Mouse (Mus musculus) neural tube, embryonic 14.5 days (tissue): ENCODE measurements around the gene Atoh8. TPM values are rescaled to one million over a fixed set of nuclear protein-coding genes. Genes with fewer than 3 reads are reported as not detected.

Source experiments
- ATAC-seq: fragments of 200-750 bp; cut with Nextera tagmentation; 2 replicates; pipeline ENCODE4 v1.8.0; 2017; ENCODE audit warnings: low read depth, mild to moderate bottlenecking, moderate TSS enrichment, moderate library complexity
- H3K27ac ChIP-seq: fragments of 300-500 bp; sonication (generic); 2 replicates; pipeline ENCODE4 v1.5.1; 2014; ENCODE audit warnings: low read depth, mild to moderate bottlenecking, control low read depth, low read length, moderate library complexity, mixed read lengths
- H3K27me3 ChIP-seq: fragments of 300-500 bp; sonication (generic); 2 replicates; pipeline ENCODE4 v1.6.1; 2014; ENCODE audit warnings: low read length; ENCODE audit not compliant: control insufficient read depth, insufficient read depth
- H3K36me3 ChIP-seq: fragments of 300-500 bp; sonication (generic); 2 replicates; pipeline ENCODE4 v1.6.1; 2014; ENCODE audit warnings: low read length, mixed read lengths; ENCODE audit not compliant: control insufficient read depth, insufficient read depth
- H3K4me1 ChIP-seq: fragments of 300-500 bp; sonication (generic); 2 replicates; pipeline ENCODE4 v1.6.1; 2014; ENCODE audit warnings: low read length; ENCODE audit not compliant: control insufficient read depth, insufficient read depth
- H3K4me2 ChIP-seq: fragments of 300-500 bp; sonication (generic); 2 replicates; pipeline ENCODE4 v1.6.1; 2014; ENCODE audit warnings: mild to moderate bottlenecking, low read depth, low read length, control low read depth
- H3K4me3 ChIP-seq: fragments of 300-500 bp; sonication (generic); 2 replicates; pipeline ENCODE4 v1.5.1; 2014; ENCODE audit warnings: low read depth, low read length, control low read depth, mixed read lengths
- H3K9ac ChIP-seq: fragments of 300-500 bp; sonication (generic); replicated peaks from 2 replicates; pipeline ENCODE4 v1.6.1; 2014; ENCODE audit warnings: low read depth, mild to moderate bottlenecking, control low read depth, low read length, mixed read lengths
- H3K9me3 ChIP-seq: fragments of 300-500 bp; sonication (generic); 2 replicates; pipeline ENCODE4 v1.6.1; 2016; ENCODE audit warnings: low read length; ENCODE audit not compliant: control insufficient read depth
- WGBS: fragments of 180-500 bp; shearing (Covaris S2); extraction: QIAGEN DNeasy Blood & Tissue Kit; methylation state at CpG from one replicate; pipeline ENCODE4 v1.1.7; 2014; 5-methylcytosine and 5-hydroxymethylcytosine counted together
- polyA plus RNA-seq: library from polyadenylated mRNA; unstranded; fragments of >200 nt; fragmentation: Nextera tagmentation; extraction: Ambion mirVana; gene quantifications from 2 replicates; pipeline ENCODE4 v1.2.1, GENCODE M21; 2014

Gene Atoh8
- polyA plus RNA-seq, 1 experiment from 2014 or later: 1.1 TPM

DNA sequence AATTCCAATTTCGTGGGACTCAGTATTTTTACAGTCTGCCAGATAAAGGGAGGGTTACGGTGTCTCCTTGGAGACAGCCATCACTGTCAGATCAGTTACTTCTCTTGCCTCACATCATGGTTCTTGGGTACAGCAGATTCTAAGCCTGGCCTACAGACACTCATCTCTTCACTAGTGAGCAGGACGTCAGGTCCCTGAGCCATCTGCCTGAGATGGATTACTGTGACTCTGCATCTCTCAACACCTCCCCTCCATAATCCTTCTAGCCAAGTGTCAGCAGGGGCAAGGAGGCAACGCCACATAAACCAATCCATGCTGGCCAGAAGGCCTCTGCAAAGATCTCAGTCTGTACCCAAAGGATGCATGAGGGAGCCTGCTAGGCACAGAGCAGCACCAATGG, 24.0 kb downstream of the Atoh8 start:
- no peak overlapping the region for H3K27ac ChIP-seq
- no peaks in the 10 kb centered on the region for H3K36me3 ChIP-seq
- H3K9ac ChIP-seq: no peak overlapping the region
- 46% methylated on average over 4 of the region's 4 CpGs for WGBS
- no peak for ATAC-seq
- H3K4me3 ChIP-seq: no peak overlapping the region
- peaks cover 12% of the 10 kb centered on the region for H3K4me1 ChIP-seq
- no peak overlapping the region for H3K4me2 ChIP-seq
- H3K27me3 ChIP-seq: no peaks in the 10 kb centered on the region
- H3K9me3 ChIP-seq: no peaks in the 10 kb centered on the region

GRCm38 (mm10) chr6:72210823-72211222, 24.6 kb downstream of the Atoh8 start:
- no peak overlapping the region for H3K9ac ChIP-seq
- no peaks in the 10 kb centered on the region for H3K36me3 ChIP-seq
- H3K4me3 ChIP-seq: no peak overlapping the region
- WGBS: 78% methylated on average over 7 of the region's 7 CpGs
- no peak overlapping the region for H3K27ac ChIP-seq
- H3K4me2 ChIP-seq: no peak overlapping the region
- H3K9me3 ChIP-seq: no peaks in the 10 kb centered on the region
- peaks cover 8% of the 10 kb centered on the region for H3K4me1 ChIP-seq
- ATAC-seq: no peak
- no peaks in the 10 kb centered on the region for H3K27me3 ChIP-seq

- H3K36me3 ChIP-seq: no peaks in the 10 kb centered on the region
- H3K4me2 ChIP-seq: no peak overlapping the region
- no peak overlapping the region for H3K27ac ChIP-seq
- H3K9me3 ChIP-seq: no peaks in the 10 kb centered on the region
- no peak for ATAC-seq
- no peaks in the 10 kb centered on the region for H3K27me3 ChIP-seq
- H3K4me3 ChIP-seq: no peak overlapping the region
- 91% methylated on average over 7 of the region's 7 CpGs for WGBS
- H3K4me1 ChIP-seq: no peaks in the 10 kb centered on the region
- no peak overlapping the region for H3K9ac ChIP-seq
These were observed 25.6 kb downstream of the Atoh8 start for GRCm38 (mm10) chr6:72209738-72210137.

DNA sequence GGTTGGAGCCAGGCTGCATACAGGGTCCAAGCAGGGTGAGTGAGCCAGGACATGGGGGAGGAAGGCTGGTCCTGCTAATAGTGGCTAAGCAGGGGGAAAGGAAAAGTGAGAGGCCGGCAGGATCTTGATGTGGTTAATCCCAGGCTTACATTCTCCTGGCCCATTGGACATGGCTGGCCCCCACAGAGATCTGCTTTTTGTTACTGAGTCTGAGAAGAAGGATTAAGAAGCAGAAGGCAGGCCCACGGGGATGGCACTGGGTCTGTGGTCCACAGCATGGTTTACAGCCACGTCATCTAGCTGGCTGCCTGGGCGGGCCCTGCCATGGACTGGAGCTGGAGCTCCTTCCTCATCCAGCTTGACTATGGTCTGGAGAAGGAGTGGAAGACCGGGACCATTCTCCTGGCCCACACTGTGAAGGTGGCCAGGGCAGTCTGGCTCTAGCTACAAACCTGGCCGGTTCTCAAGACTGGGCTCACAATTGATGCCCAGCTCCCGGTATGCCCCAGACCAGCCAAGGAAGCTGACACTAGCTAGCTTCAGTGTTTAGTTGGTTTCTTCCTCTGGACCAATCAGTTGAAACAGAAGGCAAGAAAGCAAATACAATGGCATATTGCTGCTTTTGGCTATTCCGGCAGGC, 26.9 kb downstream of the Atoh8 start:
- WGBS: 89% methylated on average over 8 of the region's 8 CpGs
- H3K4me2 ChIP-seq: no peak overlapping the region

GRCm38 (mm10) chr6:72206021-72206420, 29.4 kb downstream of the Atoh8 start:
- no peaks in the 10 kb centered on the region for H3K36me3 ChIP-seq
- H3K9ac ChIP-seq: no peak overlapping the region
- no peak overlapping the region for H3K4me2 ChIP-seq
- WGBS: 74% methylated on average over 9 of the region's 9 CpGs
- no peak for ATAC-seq
- H3K9me3 ChIP-seq: no peaks in the 10 kb centered on the region
- 0 out of 2 replicates have a peak, but pooled peaks cover under 1% of the 10 kb centered on the region for H3K4me1 ChIP-seq
- H3K27me3 ChIP-seq: no peaks in the 10 kb centered on the region
- no peak overlapping the region for H3K27ac ChIP-seq
- no peak overlapping the region for H3K4me3 ChIP-seq

More for the DNA sequence above, 26.9 kb downstream of the Atoh8 start:
- ATAC-seq: no peak
- Histone ChIP-seq H3K36me3 (no peaks in the 10 kb centered on the region), H3K27me3 (no peaks in the 10 kb centered on the region), H3K27ac (no peak overlapping the region), H3K9me3 (no peaks in the 10 kb centered on the region), H3K9ac (no peak overlapping the region), H3K4me3 (no peak overlapping the region), H3K4me1 (no peaks in the 10 kb centered on the region)

GRCm38 (mm10) chr6:72204858-72205257, 30.5 kb downstream of the Atoh8 start:
- Histone ChIP-seq H3K4me3 (no peak overlapping the region), H3K4me1 (0 out of 2 replicates have a peak, but pooled peaks cover 5% of the 10 kb centered on the region), H3K9ac (no peak overlapping the region), H3K36me3 (no peaks in the 10 kb centered on the region), H3K27me3 (no peaks in the 10 kb centered on the region), H3K9me3 (no peaks in the 10 kb centered on the region), H3K27ac (no peak overlapping the region), H3K4me2 (no peak overlapping the region)
- 75% methylated on average over 7 of the region's 7 CpGs for WGBS
- ATAC-seq: no peak

DNA sequence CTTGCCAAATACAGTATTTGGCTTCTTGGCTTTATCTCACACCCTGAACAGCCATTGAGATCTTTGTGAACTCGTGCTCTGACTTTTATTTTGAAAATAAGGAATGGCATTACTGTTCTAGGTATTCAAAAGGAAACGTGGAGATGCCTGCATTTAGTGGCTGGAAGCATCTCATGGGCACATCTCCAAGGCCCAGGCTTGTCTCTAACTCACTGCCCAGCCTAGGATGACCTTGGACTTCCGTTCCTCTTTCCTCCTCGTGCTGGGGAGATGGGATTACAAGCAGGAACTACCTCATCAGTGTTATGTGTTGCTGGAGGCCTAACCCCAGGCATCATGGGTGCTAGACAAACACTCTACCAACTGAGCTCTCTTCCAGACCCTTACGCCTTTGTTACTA, 32.1 kb downstream of the Atoh8 start:
- Histone ChIP-seq H3K4me3 (no peak overlapping the region), H3K4me1 (0 out of 2 replicates have a peak, but pooled peaks cover 5% of the 10 kb centered on the region), H3K4me2 (no peak overlapping the region), H3K36me3 (no peaks in the 10 kb centered on the region), H3K27ac (no peak overlapping the region), H3K9ac (no peak overlapping the region), H3K9me3 (no peaks in the 10 kb centered on the region), H3K27me3 (no peaks in the 10 kb centered on the region)
- no peak for ATAC-seq
- 83% methylated on average over 5 of the region's 5 CpGs for WGBS

DNA sequence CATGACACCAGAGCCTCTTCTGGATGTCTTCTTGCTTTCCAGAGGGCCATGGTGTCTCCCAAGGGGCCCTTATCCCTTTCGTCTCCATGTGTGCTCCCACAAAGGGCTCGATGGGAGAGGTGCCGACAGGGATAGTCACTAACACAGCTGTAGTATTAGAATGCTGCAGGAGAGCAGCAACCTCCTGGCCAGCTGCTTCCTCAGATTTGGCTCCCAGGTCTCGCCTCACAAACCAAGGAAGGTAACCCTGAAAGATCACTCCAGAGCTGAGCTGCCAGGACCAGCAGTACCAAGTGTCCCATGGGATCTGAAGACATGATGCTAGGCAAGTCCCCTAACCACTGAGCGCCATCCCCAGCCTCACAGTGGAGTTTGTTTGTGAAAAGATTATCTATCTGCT, 32.6 kb downstream of the Atoh8 start:
- Histone ChIP-seq H3K4me1 (0 out of 2 replicates have a peak, but pooled peaks cover 5% of the 10 kb centered on the region), H3K9ac (no peak overlapping the region)
- 83% methylated on average over 5 of the region's 5 CpGs for whole genome bisulfite sequencing

DNA sequence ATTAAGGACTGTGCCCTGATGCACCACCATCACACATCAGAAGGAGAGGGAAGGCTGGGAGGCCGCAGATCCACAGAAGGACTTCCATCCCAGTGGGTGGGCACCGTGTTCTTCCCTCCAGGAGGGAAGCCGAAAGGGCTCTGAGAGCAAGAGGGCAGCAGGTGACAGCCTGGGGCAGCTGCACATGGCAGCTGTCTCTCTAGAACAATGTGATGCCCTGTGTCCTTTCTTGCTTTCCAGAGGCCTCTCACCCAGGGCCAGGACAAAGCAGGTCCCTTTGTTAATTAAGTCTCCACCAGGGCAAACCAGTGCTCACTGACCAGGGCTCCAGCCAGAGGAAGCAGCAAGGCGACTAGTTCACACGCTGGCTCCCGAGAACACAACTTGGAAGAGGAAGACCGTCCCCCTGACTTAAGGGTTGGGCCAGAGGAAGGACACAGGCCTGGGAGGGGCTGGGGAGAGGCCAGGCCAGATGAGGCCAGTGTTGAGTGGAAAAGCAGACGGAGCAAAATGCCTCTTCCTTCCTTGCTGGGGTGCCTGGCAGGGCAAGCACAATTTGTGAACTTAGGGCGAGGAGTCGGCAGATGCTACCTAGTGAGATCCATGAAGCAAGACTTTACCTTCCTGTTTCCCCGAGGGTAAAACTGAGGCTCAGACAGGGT, 34.7 kb downstream of the Atoh8 start:
- no peak overlapping the region for H3K9ac ChIP-seq
- no peak for ATAC-seq
- no peak overlapping the region for H3K27ac ChIP-seq
- no peaks in the 10 kb centered on the region for H3K36me3 ChIP-seq
- no peak overlapping the region for H3K4me2 ChIP-seq
- H3K4me1 ChIP-seq: 0 out of 2 replicates have a peak, but pooled peaks cover 5% of the 10 kb centered on the region
- no peaks in the 10 kb centered on the region for H3K9me3 ChIP-seq
- WGBS: 48% methylated on average over 11 of the region's 11 CpGs
- no peaks in the 10 kb centered on the region for H3K27me3 ChIP-seq
- H3K4me3 ChIP-seq: no peak overlapping the region

More for the DNA sequence above, 32.6 kb downstream of the Atoh8 start:
- Histone ChIP-seq H3K9me3 (no peaks in the 10 kb centered on the region), H3K4me2 (no peak overlapping the region), H3K36me3 (no peaks in the 10 kb centered on the region), H3K27me3 (no peaks in the 10 kb centered on the region), H3K4me3 (no peak overlapping the region), H3K27ac (no peak overlapping the region)
- no peak for ATAC-seq
